Mouse (Mus musculus): ENCODE measurements at regions not wholly inside any gene's neighbourhood (a gene's known extent, or its start where the extent isn't known, plus 50 kb on each side); places are given as distances from the start of the nearest gene placed in this dataset.

DNA sequence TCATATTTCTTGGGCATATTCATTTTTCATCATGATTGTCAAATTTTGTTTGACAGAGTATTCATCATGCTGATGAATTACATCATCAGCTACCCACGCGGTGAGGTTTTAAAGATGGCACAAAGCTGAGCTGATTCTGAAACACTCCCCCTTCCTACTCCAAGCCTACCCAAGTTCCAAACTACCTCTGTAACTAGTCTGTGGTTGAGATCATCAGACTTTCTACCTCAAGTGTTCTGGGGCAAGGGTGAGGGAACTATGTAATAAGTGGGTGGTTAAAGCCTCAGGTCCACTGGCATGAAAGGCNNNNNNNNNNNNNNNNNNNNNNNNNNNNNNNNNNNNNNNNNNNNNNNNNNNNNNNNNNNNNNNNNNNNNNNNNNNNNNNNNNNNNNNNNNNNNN lies 142.5 kb downstream of the Gpam start:
- TF ChIP-seq POLR2A (IDR thresholded peaks at IDR 0.05; ENCODE audit: insufficient read length, low read depth) = no peak
- no peak for TF ChIP-seq MYOG (IDR thresholded peaks at IDR 0.05; ENCODE audit: control insufficient read depth in 1 of 3, insufficient read depth in 1 of 3, insufficient read length in 2 of 3, low read depth in 2 of 3)
- no peak for TF ChIP-seq MAX (IDR thresholded peaks at IDR 0.05; ENCODE audit: low read depth)
- no peak for TF ChIP-seq USF1 (IDR thresholded peaks at IDR 0.05; ENCODE audit: low read depth)
- no peak for TF ChIP-seq REST (IDR thresholded peaks at IDR 0.05; ENCODE audit: insufficient read depth, insufficient read length)
- TF ChIP-seq MYOD1 (IDR thresholded peaks at IDR 0.05; ENCODE audit: control insufficient read depth in 1 of 3, insufficient read length in 2 of 3, low read depth in 2 of 3) = no peak
- no peak for TF ChIP-seq CEBPB (IDR thresholded peaks at IDR 0.05; ENCODE audit: insufficient read depth, poor library complexity, severe bottlenecking)
- no peak for TF ChIP-seq TCF12 (IDR thresholded peaks at IDR 0.05; ENCODE audit: insufficient read depth, poor library complexity, severe bottlenecking)
- no peak for TF ChIP-seq E2F4 (IDR thresholded peaks at IDR 0.05; ENCODE audit: insufficient read depth)

All from myocyte (in vitro differentiated cells).